Mouse (Mus musculus): ENCODE data around the gene Dpp9. TPM values are rescaled to one million over a fixed set of nuclear protein-coding genes. Genes with fewer than 3 reads are reported as not detected.

Dpp9 gene
- polyA plus RNA-seq, 1 experiment from 2014 or later: 32.6 TPM

DNA sequence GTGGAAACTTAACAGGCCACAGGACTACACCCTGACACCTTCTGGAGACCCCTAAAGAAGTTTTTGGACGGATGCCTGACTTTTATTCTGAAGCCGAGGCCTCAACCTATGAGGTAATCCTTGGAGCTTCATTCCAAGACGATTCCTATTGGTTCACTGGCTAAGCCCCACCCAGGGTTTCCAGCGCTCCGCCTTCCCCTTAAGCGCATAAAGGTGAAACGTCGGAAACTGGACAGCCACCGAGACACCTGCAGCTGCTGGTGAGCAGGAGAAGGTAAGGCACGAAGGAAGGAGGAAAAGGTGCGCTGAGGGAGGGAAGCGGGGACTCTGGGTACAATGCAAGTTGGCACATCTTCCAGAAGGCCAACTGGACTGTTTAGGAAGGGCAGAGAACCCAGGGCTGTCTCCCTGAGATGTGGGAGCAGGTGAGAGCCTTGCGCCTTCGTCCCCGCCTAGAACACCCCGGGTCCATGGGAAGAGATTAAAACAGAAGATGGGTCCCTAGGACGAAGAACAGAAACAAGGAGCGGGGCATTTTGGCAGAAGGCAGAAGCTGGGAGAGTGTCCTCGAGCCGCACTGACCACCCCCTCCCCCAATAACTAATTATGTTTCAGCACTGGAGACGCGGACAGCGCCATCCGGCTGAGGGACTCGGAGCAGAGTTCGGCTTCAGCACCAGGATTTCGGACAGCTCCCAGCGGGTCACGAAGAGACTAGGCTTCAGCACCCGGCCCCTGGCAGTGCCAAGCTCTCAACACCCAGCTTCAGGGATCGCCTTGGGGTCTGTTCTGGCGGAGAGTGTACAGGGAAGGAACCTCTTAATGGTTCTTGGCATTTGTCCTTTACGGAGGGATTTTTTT is 23.1 kb upstream of the Dpp9 start:
- peak; percentile 53; the same call in 1 of the 2 replicates for ATAC-seq (ENCODE audit: insufficient read depth, low FRiP score)
- Histone ChIP-seq H3K4me3 (replicated peaks; ENCODE audit: low read length) (peak overlapping the region; percentile 16; the same call in 1 of the 2 replicates), H3K27ac (ENCODE audit: low read length) (no peak overlapping the region)

GRCm38 (mm10) chr17:56233818-56234469 is 15.2 kb upstream of the Dpp9 start:
- ATAC-seq (ENCODE audit: insufficient read depth, low FRiP score): no peak
- Histone ChIP-seq H3K9ac (ENCODE audit: low read length) (no peak overlapping the region), H3K4me3 (replicated peaks; ENCODE audit: low read length) (no peak overlapping the region), H3K4me1 (ENCODE audit: control insufficient read depth, insufficient read depth, low read length) (0 out of 2 replicates have a peak, but pooled peaks cover 4% of the 10 kb centered on the region), H3K9me3 (replicated peaks; ENCODE audit: control insufficient read depth, low read length) (no peaks in the 10 kb centered on the region), H3K27ac (ENCODE audit: low read length) (no peak overlapping the region), H3K36me3 (ENCODE audit: control insufficient read depth, insufficient read depth, low read length) (no peaks in the 10 kb centered on the region), H3K27me3 (ENCODE audit: control insufficient read depth, insufficient read depth, low read length) (no peaks in the 10 kb centered on the region), H3K4me2 (ENCODE audit: low read depth, low read length) (no peak overlapping the region)
- 3% methylated on average over 14 of the region's 14 CpGs for WGBS

More for the DNA sequence above, 23.1 kb upstream of the Dpp9 start:
- H3K9me3 ChIP-seq (replicated peaks; ENCODE audit: control insufficient read depth, low read length): no peaks in the 10 kb centered on the region
- no peak overlapping the region for H3K9ac ChIP-seq (ENCODE audit: low read length)
- no peaks in the 10 kb centered on the region for H3K4me1 ChIP-seq (ENCODE audit: control insufficient read depth, insufficient read depth, low read length)
- WGBS: under 1% methylated on average over 33 of the region's 33 CpGs
- no peaks in the 10 kb centered on the region; the same call in 1 of the 2 replicates for H3K27me3 ChIP-seq (ENCODE audit: control insufficient read depth, insufficient read depth, low read length)
- no peak overlapping the region for H3K4me2 ChIP-seq (ENCODE audit: low read depth, low read length)
- no peaks in the 10 kb centered on the region for H3K36me3 ChIP-seq (ENCODE audit: control insufficient read depth, insufficient read depth, low read length)

GRCm38 (mm10) chr17:56233389-56233788 is 14.7 kb upstream of the Dpp9 start:
- 44% methylated on average over 8 of the region's 8 CpGs for WGBS
- Histone ChIP-seq H3K27ac (ENCODE audit: low read length) (no peak overlapping the region), H3K27me3 (ENCODE audit: control insufficient read depth, insufficient read depth, low read length) (no peaks in the 10 kb centered on the region), H3K4me1 (ENCODE audit: control insufficient read depth, insufficient read depth, low read length) (0 out of 2 replicates have a peak, but pooled peaks cover 4% of the 10 kb centered on the region), H3K9me3 (replicated peaks; ENCODE audit: control insufficient read depth, low read length) (no peaks in the 10 kb centered on the region), H3K9ac (ENCODE audit: low read length) (no peak overlapping the region), H3K4me2 (ENCODE audit: low read depth, low read length) (no peak overlapping the region), H3K4me3 (replicated peaks; ENCODE audit: low read length) (no peak overlapping the region), H3K36me3 (ENCODE audit: control insufficient read depth, insufficient read depth, low read length) (no peaks in the 10 kb centered on the region)
- no peak for ATAC-seq (ENCODE audit: insufficient read depth, low FRiP score)

- H3K9ac ChIP-seq (ENCODE audit: low read length): no peak overlapping the region
- H3K27me3 ChIP-seq (ENCODE audit: control insufficient read depth, insufficient read depth, low read length): no peaks in the 10 kb centered on the region
- ATAC-seq (ENCODE audit: insufficient read depth, low FRiP score): no peak
- H3K4me1 ChIP-seq (ENCODE audit: control insufficient read depth, insufficient read depth, low read length): 0 out of 2 replicates have a peak, but pooled peaks cover 4% of the 10 kb centered on the region
- WGBS: 61% methylated on average over 10 of the region's 10 CpGs
- no peaks in the 10 kb centered on the region for H3K36me3 ChIP-seq (ENCODE audit: control insufficient read depth, insufficient read depth, low read length)
- H3K9me3 ChIP-seq (replicated peaks; ENCODE audit: control insufficient read depth, low read length): no peaks in the 10 kb centered on the region
- H3K27ac ChIP-seq (ENCODE audit: low read length): no peak overlapping the region
- H3K4me2 ChIP-seq (ENCODE audit: low read depth, low read length): no peak overlapping the region
- no peak overlapping the region for H3K4me3 ChIP-seq (replicated peaks; ENCODE audit: low read length)
Observed at GRCm38 (mm10) chr17:56229943-56230342, 11.2 kb upstream of the Dpp9 start.

DNA sequence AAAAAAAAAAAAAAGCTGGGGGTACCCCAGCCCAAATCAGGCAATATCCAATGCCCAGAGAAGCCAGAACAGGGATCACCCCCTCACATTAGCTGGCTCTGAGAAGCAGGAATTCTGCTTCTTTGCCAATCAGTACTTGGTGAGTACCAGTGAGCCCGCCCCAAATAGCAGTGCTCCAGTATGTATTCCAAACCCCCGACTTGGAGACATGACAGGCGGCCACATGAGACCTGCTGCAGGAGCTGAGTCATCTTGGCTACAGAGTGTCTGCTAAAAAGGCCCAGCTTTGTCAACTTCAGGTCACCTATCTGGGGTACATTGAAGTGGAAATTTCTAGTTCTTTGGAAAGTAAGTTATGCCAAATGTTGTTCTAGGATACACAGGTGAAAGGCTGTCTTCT is 7.9 kb upstream of the Dpp9 start:
- H3K9me3 ChIP-seq (replicated peaks; ENCODE audit: control insufficient read depth, low read length): no peaks in the 10 kb centered on the region
- no peak for ATAC-seq (ENCODE audit: insufficient read depth, low FRiP score)
- WGBS: 75% methylated on average over 3 of the region's 3 CpGs

DNA sequence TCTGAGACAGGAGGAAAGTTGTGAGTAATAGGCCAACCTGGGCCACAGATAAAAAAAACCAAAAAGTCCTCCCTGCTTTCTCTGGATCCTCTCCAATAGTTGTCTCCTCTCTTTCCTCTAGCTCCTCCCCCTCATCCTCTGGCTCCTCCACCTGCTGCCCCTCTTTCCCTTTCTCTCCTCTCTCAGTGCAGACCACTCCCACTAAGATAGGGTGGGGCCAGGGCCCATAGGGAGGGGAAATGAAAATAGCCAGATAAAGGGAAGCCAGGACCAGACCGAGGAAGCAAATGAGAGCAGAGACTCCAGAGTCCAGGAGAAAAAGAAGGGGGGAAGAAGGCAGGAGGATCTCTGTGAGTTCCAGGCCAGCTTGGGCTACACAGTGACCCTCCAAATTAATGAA is 6.2 kb upstream of the Dpp9 start:
- Histone ChIP-seq H3K4me3 (replicated peaks; ENCODE audit: low read length) (no peak overlapping the region), H3K4me2 (ENCODE audit: low read depth, low read length) (no peak overlapping the region), H3K27me3 (ENCODE audit: control insufficient read depth, insufficient read depth, low read length) (no peaks in the 10 kb centered on the region), H3K9ac (ENCODE audit: low read length) (no peak overlapping the region), H3K36me3 (ENCODE audit: control insufficient read depth, insufficient read depth, low read length) (no peaks in the 10 kb centered on the region), H3K4me1 (ENCODE audit: control insufficient read depth, insufficient read depth, low read length) (no peaks in the 10 kb centered on the region), H3K27ac (ENCODE audit: low read length) (no peak overlapping the region), H3K9me3 (replicated peaks; ENCODE audit: control insufficient read depth, low read length) (no peaks in the 10 kb centered on the region)
- ATAC-seq (ENCODE audit: insufficient read depth, low FRiP score): no peak
- 28% methylated on average over 1 of the region's 1 CpGs for WGBS

More for the DNA sequence above, 7.9 kb upstream of the Dpp9 start:
- H3K4me1 ChIP-seq (ENCODE audit: control insufficient read depth, insufficient read depth, low read length): no peaks in the 10 kb centered on the region
- no peak overlapping the region for H3K4me3 ChIP-seq (replicated peaks; ENCODE audit: low read length)
- H3K27ac ChIP-seq (ENCODE audit: low read length): no peak overlapping the region
- no peaks in the 10 kb centered on the region for H3K27me3 ChIP-seq (ENCODE audit: control insufficient read depth, insufficient read depth, low read length)
- H3K9ac ChIP-seq (ENCODE audit: low read length): no peak overlapping the region
- H3K36me3 ChIP-seq (ENCODE audit: control insufficient read depth, insufficient read depth, low read length): no peaks in the 10 kb centered on the region
- H3K4me2 ChIP-seq (ENCODE audit: low read depth, low read length): no peak overlapping the region

DNA sequence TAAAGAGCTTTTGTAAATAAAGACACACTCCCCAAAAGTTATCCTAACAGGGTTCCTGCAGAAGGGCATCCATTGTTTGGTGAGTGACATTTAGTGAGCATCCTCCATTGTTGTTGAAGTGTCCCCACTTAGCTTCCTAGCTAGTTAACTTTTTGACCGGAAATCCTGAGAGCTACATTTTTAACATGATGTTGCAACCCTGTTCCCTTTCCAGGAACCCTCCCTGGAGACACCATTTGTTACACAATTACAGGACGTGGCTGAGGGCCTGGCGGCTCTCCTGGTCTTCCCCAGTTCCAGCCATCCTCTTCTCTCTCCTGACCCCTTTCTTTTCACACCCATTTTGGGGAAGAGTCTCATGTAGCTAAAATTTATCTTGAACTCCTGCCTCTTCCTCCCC is 1.1 kb upstream of the Dpp9 start:
- Histone ChIP-seq H3K4me3 (replicated peaks; ENCODE audit: low read length) (no peak overlapping the region), H3K4me1 (ENCODE audit: control insufficient read depth, insufficient read depth, low read length) (peaks cover 15% of the 10 kb centered on the region), H3K27me3 (ENCODE audit: control insufficient read depth, insufficient read depth, low read length) (no peaks in the 10 kb centered on the region), H3K27ac (ENCODE audit: low read length) (no peak overlapping the region; the same call in 1 of the 2 replicates), H3K4me2 (ENCODE audit: low read depth, low read length) (no peak overlapping the region), H3K9me3 (replicated peaks; ENCODE audit: control insufficient read depth, low read length) (no peaks in the 10 kb centered on the region), H3K9ac (ENCODE audit: low read length) (no peak overlapping the region), H3K36me3 (ENCODE audit: control insufficient read depth, insufficient read depth, low read length) (no peaks in the 10 kb centered on the region)
- WGBS: 44% methylated on average over 3 of the region's 3 CpGs
- ATAC-seq (ENCODE audit: insufficient read depth, low FRiP score): no peak

DNA sequence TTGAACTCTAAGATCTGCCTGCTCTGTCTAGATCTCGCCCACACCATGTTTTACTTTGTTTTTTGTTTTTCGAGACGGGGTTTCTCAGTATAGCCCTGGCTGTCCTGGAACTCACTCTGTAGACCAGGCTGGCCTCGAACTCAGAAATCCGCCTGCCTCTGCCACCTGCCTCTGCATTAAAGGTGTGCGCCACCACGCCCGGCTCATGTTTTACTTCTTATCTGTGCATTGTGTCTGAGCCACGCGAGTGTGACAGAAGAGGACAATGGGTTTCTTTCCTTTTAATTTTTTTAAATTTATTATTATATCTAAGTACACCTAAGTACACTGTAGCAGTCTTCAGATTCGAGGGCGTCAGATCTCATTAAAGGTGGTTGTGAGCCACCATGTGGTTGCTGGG is 546 bp upstream of the Dpp9 start:
- Histone ChIP-seq H3K27ac (ENCODE audit: low read length) (peak overlapping the region; percentile 79), H3K4me3 (replicated peaks; ENCODE audit: low read length) (peak overlapping the region; percentile 90), H3K9ac (ENCODE audit: low read length) (peak overlapping the region; percentile 94), H3K4me2 (ENCODE audit: low read depth, low read length) (peak overlapping the region; percentile 70), H3K9me3 (replicated peaks; ENCODE audit: control insufficient read depth, low read length) (no peaks in the 10 kb centered on the region), H3K36me3 (ENCODE audit: control insufficient read depth, insufficient read depth, low read length) (no peaks in the 10 kb centered on the region), H3K27me3 (ENCODE audit: control insufficient read depth, insufficient read depth, low read length) (no peaks in the 10 kb centered on the region), H3K4me1 (ENCODE audit: control insufficient read depth, insufficient read depth, low read length) (peaks cover 15% of the 10 kb centered on the region)
- no peak for ATAC-seq (ENCODE audit: insufficient read depth, low FRiP score)
- WGBS: 33% methylated on average over 12 of the region's 12 CpGs

- no peak overlapping the region for H3K27ac ChIP-seq (ENCODE audit: low read length)
- peak overlapping the region; percentile 90 for H3K4me3 ChIP-seq (replicated peaks; ENCODE audit: low read length)
- H3K4me1 ChIP-seq (ENCODE audit: control insufficient read depth, insufficient read depth, low read length): peaks cover 17% of the 10 kb centered on the region
- 66% methylated on average over 13 of the region's 13 CpGs for WGBS
- H3K9me3 ChIP-seq (replicated peaks; ENCODE audit: control insufficient read depth, low read length): no peaks in the 10 kb centered on the region
- H3K9ac ChIP-seq (ENCODE audit: low read length): peak overlapping the region; percentile 94
- H3K27me3 ChIP-seq (ENCODE audit: control insufficient read depth, insufficient read depth, low read length): no peaks in the 10 kb centered on the region
- H3K4me2 ChIP-seq (ENCODE audit: low read depth, low read length): peak overlapping the region; percentile 74
- no peak for ATAC-seq (ENCODE audit: insufficient read depth, low FRiP score)
- H3K36me3 ChIP-seq (ENCODE audit: control insufficient read depth, insufficient read depth, low read length): no peaks in the 10 kb centered on the region
Observed at GRCm38 (mm10) chr17:56217670-56218069, 1.0 kb downstream of the Dpp9 start.
